Mouse (Mus musculus): Measurements from ENCODE around the gene Vmn1r67. TPM values are rescaled to one million over a fixed set of nuclear protein-coding genes. Genes with fewer than 3 reads are reported as not detected.
A peak's percentile ranks its signal among the peaks of the same experiment; 100 is the strongest.

Gene Vmn1r67
- not detected for total RNA-seq (2021)

DNA sequence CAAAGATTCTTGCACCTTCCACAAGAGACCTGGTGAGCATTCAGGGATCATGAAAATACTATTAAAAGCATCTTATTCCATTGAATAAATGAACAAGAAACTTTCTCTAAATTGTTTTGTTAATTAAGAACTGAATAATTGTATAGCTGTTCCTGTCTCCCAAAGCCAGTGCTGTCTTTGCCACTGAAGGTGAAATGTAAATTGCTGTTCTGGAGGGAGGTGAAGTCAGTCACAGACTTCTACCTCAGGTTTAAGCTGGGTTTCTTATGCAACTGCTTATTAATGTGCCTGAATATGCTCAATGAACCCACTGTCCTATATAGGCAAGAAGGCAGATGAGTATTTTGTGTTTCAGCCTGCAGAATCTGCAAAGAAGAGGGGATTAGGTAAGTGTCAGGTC is at the start of gene Vmn1r67:
Vmn1r67 (plus strand) TSS at position 301 of the 400 bp plus-strand sequence.
- intact Hi-C loops (cut with DNase I): no loop called here
- no peak for DNase-seq (ENCODE audit: extremely low spot score in 1 of 2, low spot score in 2 of 2)

DNA sequence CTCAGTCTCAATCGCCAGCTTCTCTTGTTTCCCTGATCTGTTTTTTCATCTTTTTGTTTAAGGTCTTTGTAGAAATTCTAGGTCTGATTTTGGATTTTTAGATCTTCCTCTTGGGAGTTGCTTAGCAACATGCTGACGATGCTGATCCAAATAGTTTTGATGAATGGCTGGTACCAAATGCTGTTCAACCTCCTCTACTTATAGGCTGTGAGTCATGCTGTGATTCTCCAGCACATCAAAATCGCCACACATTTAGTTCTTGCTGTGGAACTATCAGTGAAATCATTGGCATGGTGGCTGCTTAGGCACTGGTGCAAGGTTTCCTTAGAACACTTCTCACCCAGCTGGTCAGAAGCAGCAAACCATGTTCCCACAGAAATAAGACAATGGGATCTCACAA is 15.0 kb downstream of the Vmn1r67 start:
- DNase-seq (ENCODE audit: extremely low spot score in 1 of 2, low spot score in 2 of 2): peak in 1 of 2 experiments; percentile 5
- intact Hi-C loops (cut with DNase I): no loop called here

DNA sequence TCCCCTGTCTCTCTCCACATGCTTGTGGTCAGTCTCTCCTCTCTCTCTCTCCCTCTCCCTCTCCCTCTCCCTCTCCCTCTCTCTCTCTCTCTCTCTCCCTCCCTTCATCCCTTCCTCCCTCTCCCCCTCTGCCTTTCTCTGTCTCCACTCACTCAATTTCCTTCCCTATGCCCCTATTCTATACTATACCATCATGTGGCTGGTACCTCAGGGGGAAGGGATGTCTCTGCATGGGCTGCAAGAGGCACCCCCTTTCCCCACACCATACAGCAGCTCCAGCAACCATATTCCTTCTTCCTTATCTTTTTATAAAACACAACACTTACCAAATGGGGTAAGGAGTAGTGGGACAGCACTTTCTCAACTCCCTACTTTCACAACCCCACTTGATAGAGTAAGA is 36.7 kb downstream of the Vmn1r67 start:
- intact Hi-C loops (cut with DNase I): no loop called here
- DNase-seq (ENCODE audit: extremely low spot score in 1 of 2, low spot score in 2 of 2): no peak

DNA sequence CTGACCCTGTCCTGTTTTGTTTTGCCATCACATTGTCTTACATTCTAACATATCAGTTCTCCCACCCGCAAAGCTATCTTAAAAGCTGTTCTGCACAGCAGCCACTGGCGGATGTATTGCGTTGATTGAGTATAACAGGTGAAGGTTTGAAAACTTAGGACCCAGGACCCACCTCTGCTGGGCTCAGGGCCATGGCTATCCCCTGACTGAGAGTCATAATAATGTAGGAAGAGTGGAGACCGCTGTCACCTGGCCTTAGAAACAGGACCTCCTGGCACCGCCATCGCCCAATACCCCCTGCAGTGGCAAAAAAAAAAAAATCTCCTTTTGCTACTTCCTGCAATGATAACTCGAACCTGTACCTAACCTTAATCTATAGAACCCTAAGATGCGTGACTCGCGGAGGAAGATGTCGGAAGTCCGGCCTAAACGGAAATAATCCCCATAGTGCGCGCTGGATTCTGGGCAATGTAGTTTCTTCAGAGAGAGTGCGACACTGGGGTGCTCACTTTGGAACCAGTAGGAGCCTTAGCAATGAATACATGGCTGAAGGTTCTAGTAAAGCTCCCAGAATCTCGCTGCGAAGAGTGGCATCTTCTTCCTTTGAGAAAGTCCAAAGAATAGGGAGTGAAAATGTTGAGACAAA is 37.6 kb downstream of the Vmn1r67 start:
- intact Hi-C loops (cut with DNase I): no loop called here

DNA sequence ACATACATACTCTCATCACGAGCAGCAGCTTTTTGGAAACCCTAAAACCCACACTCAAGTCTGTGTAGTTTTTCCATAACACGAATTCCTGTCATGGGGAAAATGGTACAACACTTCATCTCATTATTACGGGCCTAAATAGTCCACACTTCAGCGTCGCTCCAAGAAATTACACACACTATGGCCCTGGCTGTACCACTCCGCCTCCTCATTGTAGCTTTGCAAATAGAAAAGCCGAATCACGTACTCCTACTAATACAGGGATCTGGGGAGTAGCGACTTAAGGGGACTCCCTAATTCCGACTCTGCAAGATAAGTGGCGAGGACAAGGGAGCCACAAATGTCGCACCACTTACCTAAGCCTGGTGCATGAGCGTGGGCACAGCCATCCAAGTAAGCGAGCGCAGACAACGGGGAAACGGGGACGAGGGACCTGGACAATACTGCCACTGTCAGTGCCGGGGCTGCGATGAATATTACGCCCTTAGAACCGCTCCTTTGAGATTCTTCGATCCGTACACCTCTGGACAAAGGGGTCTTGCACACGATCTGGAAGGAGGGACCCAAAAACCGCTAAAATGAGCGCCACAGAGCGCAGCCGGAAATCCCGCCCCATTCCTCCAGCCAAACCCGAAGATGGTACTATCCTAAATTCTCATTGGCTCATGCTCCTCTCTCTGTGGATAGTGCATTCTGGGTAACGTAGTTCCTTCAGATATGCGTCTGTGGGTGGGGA is 51.8 kb downstream of the Vmn1r67 start, which contains the start of gene Zik1:
Zik1 (minus strand) TSS at position 609 of the 736 bp plus-strand sequence.
- peak; percentile 76 to 82 for DNase-seq (ENCODE audit: extremely low spot score in 1 of 2, low spot score in 2 of 2)
- intact Hi-C loops (cut with DNase I): no loop called here

More for the DNA sequence above, 37.6 kb downstream of the Vmn1r67 start:
- DNase-seq (ENCODE audit: extremely low spot score in 1 of 2, low spot score in 2 of 2): peak; percentile 20 to 48

DNA sequence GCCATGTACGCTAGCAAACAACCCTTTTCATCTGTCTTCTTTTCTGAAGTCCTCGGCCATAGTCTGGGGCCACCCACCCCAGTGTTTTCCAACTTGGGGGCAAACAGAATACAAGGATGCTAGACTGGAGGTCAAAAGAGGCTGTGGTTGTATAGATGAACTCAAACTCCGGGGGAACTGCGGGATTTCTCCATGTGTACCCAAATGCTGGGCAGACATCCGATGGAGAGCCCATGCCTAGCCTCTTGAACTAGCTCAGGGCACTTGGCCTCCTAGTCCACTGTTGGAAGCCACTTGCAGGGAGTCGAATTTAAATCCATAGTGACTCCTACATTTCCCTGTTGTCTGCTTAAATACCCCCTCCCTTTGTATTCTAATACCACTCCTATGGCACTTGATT is 52.4 kb downstream of the Vmn1r67 start:
- intact Hi-C loops (cut with DNase I): no loop called here
- peak in 1 of 2 experiments; percentile 15 for DNase-seq (ENCODE audit: extremely low spot score in 1 of 2, low spot score in 2 of 2)

Other genes with a start within 250 kb of the Vmn1r67 start
- not detected for gene Vmn1r66, start 165.3 kb upstream of the Vmn1r67 start, total RNA-seq (2021)
- gene Zik1, start 52.1 kb downstream of the Vmn1r67 start, total RNA-seq (2021): 10 to 100 TPM; 16.9 to 17.2 TPM
- not detected for gene Vmn1r68, start 115.2 kb downstream of the Vmn1r67 start, total RNA-seq (2021)
- gene Vmn1r69, start 170.3 kb downstream of the Vmn1r67 start, total RNA-seq (2021): not detected
- not detected for gene Vmn1r70, start 188.2 kb downstream of the Vmn1r67 start, total RNA-seq (2021)
- gene Nlrp4b, start 244.5 kb downstream of the Vmn1r67 start, total RNA-seq (2021): not detected

Measured in left cerebral cortex, postnatal 10 days (tissue).